19 mouse cellular contexts compared by ENCODE assay signal in genomic region chr11:105184678-105185077, GRCm38 (mm10). TPM values are rescaled to one million over a fixed set of nuclear protein-coding genes. Genes with fewer than 3 reads are reported as not detected.
DNase-seq lines count a peak whose midpoint lies in the region; ATAC-seq and TF ChIP-seq lines count a peak whose summit lies in the region.
"Had no signal": no experiment of that assay in that cellular context is flagged by ENCODE, and none has a peak within 500 bp of the region (broad histone marks: within the 10 kb centered on the region; RNA-seq: fewer than 3 reads in every experiment).

No protein-coding gene starts in this region.

- peaks cover 19% of the 10 kb centered on the region for H3K36me3 ChIP-seq in heart, embryonic 12.5 days
- H3K36me3 ChIP-seq in lung, embryonic 14.5 days (ENCODE audit: insufficient read depth), result peaks cover 29% of the 10 kb centered on the region
- peaks cover 32 to 34% of the 10 kb centered on the region in 2 experiments for H3K36me3 ChIP-seq in MEL (ENCODE audit: control insufficient read depth in 1 of 2, insufficient read depth in 2 of 2, low read length in 2 of 2)

- no peak overlapping the region for H3K4me2 ChIP-seq in heart, embryonic 12.5 days
- H3K4me2 ChIP-seq in lung, embryonic 14.5 days, result no peak overlapping the region
- H3K4me2 ChIP-seq: embryonic facial prominence, embryonic 15.5 days had no signal

- no peaks in the 10 kb centered on the region for H3K9me3 ChIP-seq in heart, embryonic 12.5 days (replicated peaks)
- H3K9me3 ChIP-seq in lung, embryonic 14.5 days (ENCODE audit: low read depth, low read length), result no peaks in the 10 kb centered on the region
- no peaks in the 10 kb centered on the region for H3K9me3 ChIP-seq in MEL (replicated peaks; ENCODE audit: insufficient read depth, low read length)
- H3K9me3 ChIP-seq: embryonic facial prominence, embryonic 15.5 days; G1E had no signal

- ATAC-seq in heart, embryonic 12.5 days (ENCODE audit: insufficient number of reproducible peaks, low FRiP score), result no peak
- no peak for ATAC-seq in lung, embryonic 14.5 days (ENCODE audit: insufficient read depth)
- ATAC-seq in cerebellum, adult (ENCODE audit: insufficient number of reproducible peaks, low FRiP score, low TSS enrichment), result no peak
- ATAC-seq: forebrain, embryonic 16.5 days; midbrain, embryonic 16.5 days had no signal

- no peak for TF ChIP-seq EP300 in MEL (IDR thresholded peaks at IDR 0.05; ENCODE audit: low read depth in 1 of 2, low read length in 2 of 2)

- H3K9ac ChIP-seq in heart, embryonic 12.5 days, result no peak overlapping the region
- H3K9ac ChIP-seq in lung, embryonic 14.5 days, result no peak overlapping the region
- no peak overlapping the region for H3K9ac ChIP-seq in MEL (ENCODE audit: control insufficient read depth, low read depth, low read length, poor library complexity, severe bottlenecking)
- H3K9ac ChIP-seq: embryonic facial prominence, embryonic 15.5 days had no signal

- no peak for TF ChIP-seq RAD21 in MEL (IDR thresholded peaks at IDR 0.05; ENCODE audit: low read depth, low read length)

- H3K79me2 ChIP-seq in MEL (ENCODE audit: control insufficient read depth, insufficient read depth, low read length, poor library complexity), result peaks cover 62% of the 10 kb centered on the region

- peaks cover 18% of the 10 kb centered on the region for H3K4me1 ChIP-seq in heart, embryonic 12.5 days (replicated peaks)
- peaks cover 13% of the 10 kb centered on the region; the same call in 1 of the 2 replicates for H3K4me1 ChIP-seq in lung, embryonic 14.5 days (ENCODE audit: insufficient read depth)
- H3K4me1 ChIP-seq in MEL (ENCODE audit: control insufficient read depth in 1 of 2, insufficient read depth in 2 of 2, low read length in 2 of 2), result peaks cover 9 to 14% of the 10 kb centered on the region in 2 experiments

- 94% methylated on average over 3 of the region's 3 CpGs for WGBS in heart, embryonic 12.5 days
- 91% methylated on average over 3 of the region's 3 CpGs for WGBS in lung, embryonic 14.5 days

- peak; percentile 16; the same call in 1 of the 2 replicates for TF ChIP-seq CTCF in lung, embryonic 14.5 days (IDR thresholded peaks at IDR 0.05; ENCODE audit: low read depth)
- peak; percentile 35 to 48 (median 45); a peak in 5 of 6 replicates for TF ChIP-seq CTCF in MEL (IDR thresholded peaks at IDR 0.05 in 2 of 3, conservative IDR thresholded peaks at IDR 0.05 in 1 of 3; ENCODE audit: control insufficient read depth in 1 of 3, insufficient read depth in 1 of 3, low read depth in 2 of 3, low read length in 3 of 3, poor library complexity in 1 of 3, severe bottlenecking in 1 of 3)

- H3K27me3 ChIP-seq in heart, embryonic 12.5 days (replicated peaks), result no peaks in the 10 kb centered on the region
- H3K27me3 ChIP-seq in lung, embryonic 14.5 days (ENCODE audit: insufficient read depth, low read length), result no peaks in the 10 kb centered on the region
- H3K27me3 ChIP-seq in MEL (ENCODE audit: control insufficient read depth in 1 of 2, insufficient read depth in 2 of 2, low read length in 2 of 2), result no peaks in the 10 kb centered on the region
- H3K27me3 ChIP-seq: embryonic facial prominence, embryonic 15.5 days had no signal

- no peak overlapping the region for H3K4me3 ChIP-seq in heart, embryonic 12.5 days
- H3K4me3 ChIP-seq in lung, embryonic 14.5 days (ENCODE audit: low read depth, low read length), result no peak overlapping the region
- H3K4me3 ChIP-seq in MEL (ENCODE audit: control insufficient read depth in 1 of 2, insufficient read depth in 1 of 2, low read depth in 2 of 2, low read length in 2 of 2), result no peak overlapping the region
- H3K4me3 ChIP-seq: embryonic facial prominence, embryonic 15.5 days had no signal

- H3K27ac ChIP-seq in heart, embryonic 12.5 days (ENCODE audit: poor library complexity, severe bottlenecking), result no peak overlapping the region
- no peak overlapping the region for H3K27ac ChIP-seq in lung, embryonic 14.5 days (ENCODE audit: low read depth)
- H3K27ac ChIP-seq in MEL (ENCODE audit: control insufficient read depth, low read depth, low read length), result no peak overlapping the region
- H3K27ac ChIP-seq: embryonic facial prominence, embryonic 15.5 days had no signal

- peak; percentile 75 for DNase-seq in heart, adult 11 months
- DNase-seq in lung, embryonic 14.5 days, result no peak
- DNase-seq in lung, adult 18-20 months, result no peak
- peak; percentile 48 for DNase-seq in MEL (ENCODE audit: low read depth, low spot score)
- DNase-seq in retina, postnatal 1 day, result peak; percentile 11
- DNase-seq in gastrocnemius, postnatal 4 days (ENCODE audit: low spot score in 2 of 2), result no peak
- DNase-seq: adrenal gland, postnatal 10 days; cerebellum, adult 11-12 months; kidney, postnatal 25 days had no signal

- no peak for TF ChIP-seq POLR2A in MEL (IDR thresholded peaks at IDR 0.05; ENCODE audit: control insufficient read depth in 1 of 2, insufficient read depth in 1 of 2, low read depth in 1 of 2, low read length in 2 of 2, poor library complexity in 1 of 2)

TF ChIP-seq in MEL, 35 proteins besides CTCF, POLR2A, EP300 and RAD21:
- TF ChIP-seq POLR2AphosphoS5 (IDR thresholded peaks at IDR 0.05; ENCODE audit: borderline replicate concordance, low read depth, low read length), result no peak
- no peak for TF ChIP-seq ZNF384 (IDR thresholded peaks at IDR 0.05; ENCODE audit: low read depth, low read length)
- TF ChIP-seq ZKSCAN1 (IDR thresholded peaks at IDR 0.05; ENCODE audit: low read depth, low read length), result no peak
- no peak for TF ChIP-seq KAT2A (conservative IDR thresholded peaks at IDR 0.05; ENCODE audit: low read depth, low read length)
- no peak for TF ChIP-seq MXI1 (IDR thresholded peaks at IDR 0.05; ENCODE audit: low read depth, low read length)
- no peak for TF ChIP-seq ETS1 (IDR thresholded peaks at IDR 0.05; ENCODE audit: low read depth, low read length)
- TF ChIP-seq ELF1 (IDR thresholded peaks at IDR 0.05; ENCODE audit: low read depth, low read length), result no peak
- TF ChIP-seq TCF12 (IDR thresholded peaks at IDR 0.05; ENCODE audit: low read depth, low read length), result no peak
- TF ChIP-seq MYC (IDR thresholded peaks at IDR 0.05; ENCODE audit: low read depth, low read length), result no peak
- no peak for TF ChIP-seq MAX (IDR thresholded peaks at IDR 0.05; ENCODE audit: low read length)
- TF ChIP-seq ZMIZ1 (IDR thresholded peaks at IDR 0.05; ENCODE audit: low read depth, low read length), result no peak

RNA-seq across cellular contexts. Expression of gene Tlk2, which starts 6.1 kb away (rescaled TPM):
- 20.7 and 21.0 TPM in 2 replicates for polyA plus RNA-seq in heart, embryonic 12.5 days (2016; fragmentation: Nextera tagmentation; extraction: Ambion mirVana)
- polyA plus RNA-seq in lung, embryonic 14.5 days (2014; fragmentation: Nextera tagmentation; extraction: Ambion mirVana), result 26.8 and 28.0 TPM in 2 replicates
- total RNA-seq in MEL (2012; rRNA removed), result 52.7 and 60.9 TPM in 2 replicates
- polyA plus RNA-seq in MEL (2012; ENCODE audit: insufficient read depth in 1 of 2, insufficient read length in 2 of 2, low read depth in 1 of 2, low replicate concordance in 2 of 2, missing spikeins in 1 of 2), result 10 to 100 TPM in 1 of 2 experiments, not detected in 1; 46.5 TPM
- total RNA-seq in gastrocnemius, postnatal 4 days (2021), result 10 to 100 TPM; 52.1 to 55.8 TPM

RNA-seq across cellular contexts. Expression of gene Gm10842, which starts 38.0 kb away (rescaled TPM):
- not detected in 2 replicates for polyA plus RNA-seq in heart, embryonic 12.5 days (2016; fragmentation: Nextera tagmentation; extraction: Ambion mirVana)
- not detected in 2 replicates for polyA plus RNA-seq in lung, embryonic 14.5 days (2014; fragmentation: Nextera tagmentation; extraction: Ambion mirVana)
- not detected in 2 replicates for total RNA-seq in MEL (2012; rRNA removed)
- polyA plus RNA-seq in MEL (2012; ENCODE audit: insufficient read depth in 1 of 2, insufficient read length in 2 of 2, low read depth in 1 of 2, low replicate concordance in 2 of 2, missing spikeins in 1 of 2), result not detected
- total RNA-seq in gastrocnemius, postnatal 4 days (2021), result not detected
- total RNA-seq: adrenal gland, postnatal 10 days; G1E; granulocyte monocyte progenitor cell, adult 5-6 weeks; hematopoietic stem cell, adult 5-6 weeks; left cerebral cortex, adult 8-10 months had no signal
- polyA plus RNA-seq: embryonic facial prominence, embryonic 15.5 days; forebrain, embryonic 16.5 days; G1E; liver, embryonic 16.5 days; midbrain, embryonic 16.5 days had no signal

RNA-seq across cellular contexts. Expression of gene Mettl2, which starts 58.5 kb away (rescaled TPM):
- polyA plus RNA-seq in heart, embryonic 12.5 days (2016; fragmentation: Nextera tagmentation; extraction: Ambion mirVana), result 28.6 and 30.0 TPM in 2 replicates
- polyA plus RNA-seq in lung, embryonic 14.5 days (2014; fragmentation: Nextera tagmentation; extraction: Ambion mirVana), result 43.3 and 46.8 TPM in 2 replicates
- total RNA-seq in MEL (2012; rRNA removed), result 53.5 and 59.9 TPM in 2 replicates
- 10 to 100 TPM in 1 of 2 experiments, not detected in 1; 61.7 TPM for polyA plus RNA-seq in MEL (2012; ENCODE audit: insufficient read depth in 1 of 2, insufficient read length in 2 of 2, low read depth in 1 of 2, low replicate concordance in 2 of 2, missing spikeins in 1 of 2)
- 10 to 100 TPM; 16.3 to 17.2 TPM for total RNA-seq in gastrocnemius, postnatal 4 days (2021)

Comparison
In these comparisons a context has a peak if more than half of its experiments do, and no peak if none do; other contexts are left out.
1. DNase-seq: peak in heart, adult 11 months (single experiment), MEL (single experiment) and retina, postnatal 1 day (single experiment); none in lung, embryonic 14.5 days (single experiment), lung, adult 18-20 months (0 of 2) and gastrocnemius, postnatal 4 days (0 of 2).